Mouse (Mus musculus): ENCODE measurements around the gene Flg.

Gene Flg

DNA sequence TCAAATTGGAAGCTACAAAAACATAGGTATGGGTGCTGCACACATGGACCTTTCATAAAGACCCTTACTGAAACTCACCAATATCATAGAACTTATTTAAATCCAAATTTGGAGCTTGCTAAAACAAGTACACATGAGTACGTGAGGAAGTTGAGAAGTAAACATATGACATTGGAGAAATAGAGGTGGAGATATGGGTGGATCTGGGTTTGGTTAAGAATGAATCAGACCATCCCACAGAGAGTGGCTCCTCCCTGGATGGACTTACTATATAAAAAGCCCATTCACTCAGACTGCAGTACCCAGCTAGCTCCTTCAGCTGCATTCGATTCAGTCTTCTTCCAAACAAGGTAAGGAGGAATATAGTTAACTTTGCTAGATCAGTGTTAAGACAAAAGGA lies at the start of gene Flg:
Gene Flg, plus strand, starts transcription at position 301 of the 400 bp plus-strand sequence.
- WGBS, result 88% methylated on average over 2 of the region's 2 CpGs

DNA sequence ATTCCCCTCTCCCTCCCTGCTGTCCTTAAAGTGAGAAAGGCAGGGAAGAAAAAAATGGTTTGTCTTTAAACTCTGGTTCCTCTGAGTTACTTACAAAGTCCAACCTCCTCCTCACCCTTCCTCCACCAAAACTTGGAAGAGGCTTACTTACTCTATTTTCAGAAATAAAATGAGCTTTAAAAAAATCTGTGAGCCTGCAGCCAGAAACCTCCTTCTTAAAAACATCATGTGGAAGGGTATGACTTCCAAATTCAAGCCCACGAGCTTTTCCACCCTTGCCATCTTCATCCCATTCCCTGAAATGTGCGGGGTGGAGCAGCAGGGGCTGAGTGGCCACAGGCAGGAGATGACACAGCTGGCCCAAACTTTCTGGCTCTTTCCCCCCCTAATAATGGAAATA lies 24.2 kb downstream of the Flg start:
- WGBS, result 60% methylated on average over 2 of the region's 2 CpGs

DNA sequence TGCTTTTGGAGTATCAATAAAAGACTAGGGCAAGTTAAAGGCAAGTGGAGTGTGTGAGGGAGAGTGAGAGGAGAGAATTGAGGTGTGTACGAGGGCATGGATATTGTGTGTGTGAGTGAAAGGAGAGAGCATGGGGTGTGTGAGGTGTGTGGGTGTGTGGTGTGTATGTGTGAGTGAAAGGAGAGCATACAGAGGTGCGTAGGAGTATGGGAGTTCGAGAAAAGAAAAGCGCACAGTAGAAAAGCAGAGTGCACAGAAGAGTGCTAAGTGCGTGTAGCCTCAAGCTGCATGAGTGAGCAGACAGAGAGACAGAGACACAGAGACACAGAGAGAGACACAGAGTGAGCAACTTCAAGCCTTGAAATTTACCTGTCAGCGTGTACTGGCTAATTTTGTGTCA lies 26.5 kb downstream of the Flg start:
- 63% methylated on average over 6 of the region's 6 CpGs for WGBS

DNA sequence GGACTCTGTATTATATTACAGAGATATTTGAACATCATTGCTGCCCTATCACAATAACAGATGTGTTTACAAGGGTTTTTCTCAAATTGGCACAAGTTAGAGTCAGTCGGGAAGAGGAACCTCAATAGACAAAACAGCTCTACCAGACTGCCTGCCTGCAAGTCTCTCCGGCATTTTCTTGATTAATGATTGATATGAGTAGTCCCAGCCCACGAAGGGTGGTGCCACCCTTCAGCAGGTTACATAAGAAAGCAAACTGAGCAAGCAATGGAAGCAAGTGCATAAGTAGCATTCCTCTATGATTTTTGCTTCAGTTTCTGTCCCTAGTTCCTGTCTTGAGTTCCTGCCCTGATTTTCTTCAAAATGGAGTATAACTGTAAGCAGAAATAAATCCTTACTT lies 28.6 kb downstream of the Flg start:
- WGBS, result 64% methylated on average over 3 of the region's 3 CpGs

DNA sequence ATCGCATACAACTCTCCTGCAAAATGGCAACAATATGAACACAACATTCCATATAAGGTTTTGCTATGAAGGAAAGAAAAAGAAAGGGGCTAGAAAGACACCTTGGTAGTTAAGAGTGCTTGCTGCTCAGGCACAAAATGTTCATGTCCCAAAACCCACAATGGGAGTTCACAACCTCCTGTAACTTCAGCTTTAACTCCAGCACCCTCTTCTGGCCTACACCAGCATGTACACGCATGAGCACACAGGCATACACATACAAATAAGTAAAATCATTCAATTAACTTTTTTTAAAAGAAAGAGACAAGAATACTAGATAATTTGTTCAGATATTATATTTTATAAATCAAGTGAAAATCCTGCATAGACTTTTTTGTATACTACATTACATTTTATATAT lies 32.8 kb downstream of the Flg start:
- 82% methylated on average over 2 of the region's 2 CpGs for WGBS

DNA sequence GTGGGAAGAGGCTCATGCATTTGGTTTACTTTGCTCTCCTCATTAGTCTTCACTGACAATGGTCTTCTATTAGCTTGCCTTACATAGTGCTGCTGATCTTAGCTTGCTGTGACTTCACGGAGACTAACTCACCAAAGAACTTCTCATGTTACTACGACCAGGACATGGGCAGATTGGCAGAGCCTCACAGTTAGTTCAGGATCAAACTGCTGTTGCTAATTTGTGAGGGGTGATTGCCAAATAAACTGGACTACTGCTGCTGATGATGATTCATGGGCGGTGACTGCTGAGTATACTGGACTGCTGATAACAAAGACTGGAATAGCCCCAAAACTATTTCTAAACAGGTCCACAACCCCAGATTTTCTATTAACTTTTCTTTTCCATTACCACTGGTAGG lies 38.0 kb downstream of the Flg start:
- 85% methylated on average over 3 of the region's 3 CpGs for WGBS

DNA sequence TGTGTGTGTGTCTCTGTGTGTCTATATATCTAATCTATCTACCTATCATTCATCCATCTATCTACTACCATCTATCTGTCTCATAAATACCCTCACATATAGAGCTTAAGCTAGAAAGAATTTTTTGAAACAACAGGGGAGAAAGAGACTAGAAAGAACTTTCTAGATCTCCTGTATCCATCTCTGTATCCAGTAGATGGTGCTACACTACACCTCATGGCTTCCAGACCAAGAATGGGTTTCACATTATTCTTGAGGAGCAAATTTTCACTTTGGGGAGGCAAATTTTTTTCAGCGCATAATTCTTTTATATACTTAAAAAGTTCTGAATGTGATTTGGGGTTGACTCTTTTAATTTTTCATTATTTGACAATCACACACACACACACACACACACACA lies 41.1 kb downstream of the Flg start:
- WGBS, result 71% methylated on average over 1 of the region's 1 CpGs

DNA sequence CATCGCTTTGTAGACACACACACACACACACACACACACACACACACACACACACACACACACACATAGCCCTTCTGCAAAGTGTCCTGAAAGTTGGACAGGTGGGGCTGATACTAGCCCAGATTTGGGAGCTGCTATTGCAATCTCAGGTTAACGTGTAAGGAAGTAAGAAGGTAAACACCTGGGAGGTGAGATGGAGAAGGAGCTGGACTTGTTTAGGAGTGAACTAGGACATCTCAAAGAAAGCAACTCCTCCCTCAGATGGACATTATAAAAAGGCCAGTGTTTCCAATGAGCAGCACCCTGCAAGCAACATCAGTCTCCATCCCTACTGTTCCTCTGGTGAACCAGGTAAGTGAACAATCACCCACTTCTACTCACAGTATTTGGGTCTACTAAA lies 46.1 kb downstream of the Flg start, which contains the start of gene Hrnr:
Gene Hrnr, plus strand, starts transcription at position 301 of the 400 bp plus-strand sequence.
- 85% methylated on average over 2 of the region's 2 CpGs for WGBS

DNA sequence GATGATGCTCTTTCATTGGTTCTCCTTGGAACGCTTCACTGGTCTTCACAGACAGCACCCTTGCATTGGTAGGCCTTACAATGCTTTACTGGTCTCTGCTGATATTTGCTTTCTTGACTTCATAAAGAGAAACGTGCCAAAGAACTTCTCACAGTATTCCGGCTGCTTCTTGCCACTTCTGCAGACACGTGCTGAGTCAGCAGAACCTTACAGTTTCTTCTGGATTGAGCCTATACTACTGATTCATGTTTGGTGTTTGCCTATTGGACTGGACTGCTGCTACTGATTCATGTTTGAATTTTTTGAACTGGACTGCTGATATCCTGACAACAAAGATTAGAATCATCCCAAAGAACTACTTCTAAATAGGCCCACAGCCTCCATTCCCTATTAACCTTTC lies 66.7 kb downstream of the Flg start:
- WGBS, result 80% methylated on average over 4 of the region's 4 CpGs

Data from cerebral cortex, adult 2 months (tissue).